Mouse (Mus musculus) large intestine, adult 2 months (tissue): ENCODE data around the gene Bub1b. TPM values are rescaled to one million over a fixed set of nuclear protein-coding genes. Genes with fewer than 3 reads are reported as not detected.
"Not testable (repeated sequence)": the region's sequence is repeated elsewhere in the genome, so short reads cannot be mapped to it uniquely, and the experiment has no call there.

Experiments
- DNase-seq: peaks from one replicate; pipeline ENCODE4 v3.0.0-alpha.2; 2012; ENCODE audit warnings: low read depth, low spot score
- WGBS: fragments of 180-500 bp; shearing (Covaris S2); methylation state at CpG from one replicate; pipeline ENCODE4 v1.1.7; 2018; 5-methylcytosine and 5-hydroxymethylcytosine counted together
- polyA plus RNA-seq: library from polyadenylated mRNA; depleted of rRNA; stranded (reverse); fragments of >200 nt; gene quantifications from 2 replicates; pipeline ENCODE4 v1.2.3, GENCODE M21; 2012

The Bub1b gene
- polyA plus RNA-seq, 1 experiment: 12.4 TPM

DNA sequence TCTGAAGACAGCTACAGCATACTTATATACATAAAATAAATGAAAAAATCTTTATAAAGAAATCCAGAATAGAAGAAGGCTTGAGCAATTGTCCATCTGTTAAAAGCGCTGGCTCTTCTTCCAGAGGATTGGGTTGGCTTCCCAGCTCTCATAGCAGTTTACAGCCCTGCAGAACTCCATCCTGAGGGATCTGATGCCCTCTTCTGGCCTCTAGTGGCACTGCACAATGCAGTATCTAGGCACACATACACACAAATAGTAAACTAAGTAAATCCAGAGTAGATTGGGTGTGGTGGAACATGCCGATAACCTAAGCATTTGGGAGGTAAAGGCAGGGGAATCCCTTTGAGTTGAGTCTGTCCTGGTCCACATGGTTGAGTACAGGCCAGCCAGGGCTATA lies 8.0 kb downstream of the Bub1b start:
- DNase-seq: no peak
- WGBS: 89% methylated on average over 2 of the region's 2 CpGs

DNA sequence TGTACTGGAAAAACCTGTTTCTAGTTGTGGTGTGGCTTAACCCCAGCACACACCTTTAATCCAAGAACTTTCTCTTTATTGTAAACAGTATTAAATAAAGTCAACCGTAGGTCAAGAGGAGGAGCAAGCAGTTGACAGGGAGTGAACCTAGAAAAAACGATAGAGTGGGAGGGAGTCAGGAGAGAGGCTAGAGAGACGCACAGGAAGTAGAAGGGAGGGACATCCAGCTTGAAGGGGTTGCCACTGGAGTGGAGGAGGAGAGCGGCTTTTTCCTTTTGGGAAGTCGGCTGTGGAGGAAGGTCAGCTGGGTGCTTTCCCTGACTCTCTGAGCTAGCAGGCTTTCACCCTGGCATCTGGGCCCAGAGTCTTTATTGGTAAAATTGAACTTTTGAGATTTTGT lies 9.0 kb downstream of the Bub1b start:
- WGBS: 70% methylated on average over 5 of the region's 5 CpGs
- no peak for DNase-seq

DNA sequence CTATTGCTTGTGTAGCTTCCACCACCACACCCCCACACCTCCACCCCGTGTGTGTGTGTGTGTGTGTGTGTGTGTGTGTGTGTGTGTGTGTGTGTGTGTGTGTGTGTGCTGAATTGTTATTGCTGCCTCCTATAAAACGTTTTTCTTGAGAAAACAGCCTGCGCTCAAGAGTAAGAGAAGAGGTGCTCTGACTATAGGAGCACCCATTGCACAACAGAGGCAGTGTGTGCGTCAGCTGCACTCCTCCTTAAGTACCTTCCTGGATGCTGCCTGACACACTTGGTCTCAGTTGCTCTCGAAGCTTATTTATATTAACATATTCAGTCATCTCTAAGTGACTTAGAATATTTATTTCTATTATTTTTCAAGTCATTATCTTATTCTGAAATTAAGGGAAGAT lies 20.0 kb downstream of the Bub1b start:
- 70% methylated on average over 5 of the region's 5 CpGs for WGBS
- DNase-seq: no peak

DNA sequence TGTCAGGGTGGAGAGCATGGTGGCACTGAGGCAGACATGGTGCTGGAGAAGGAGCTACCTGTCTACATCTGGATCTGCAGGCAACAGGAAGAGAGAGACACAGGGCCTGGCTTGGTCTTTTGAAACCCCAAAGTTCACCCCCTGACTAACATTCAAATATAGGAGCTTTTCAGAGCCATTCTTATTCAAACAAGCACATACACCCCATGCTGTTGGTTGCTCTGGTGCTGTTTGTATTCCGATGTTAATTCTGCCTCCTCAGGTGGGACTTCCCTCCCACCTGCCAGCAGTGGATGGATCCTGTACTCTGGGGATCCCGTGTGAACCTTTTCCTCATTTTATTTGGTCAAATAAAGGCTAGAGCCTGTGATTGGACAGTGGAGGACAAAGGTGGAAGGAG lies 22.1 kb downstream of the Bub1b start:
- DNase-seq: no peak
- 66% methylated on average over 2 of the region's 2 CpGs for WGBS

DNA sequence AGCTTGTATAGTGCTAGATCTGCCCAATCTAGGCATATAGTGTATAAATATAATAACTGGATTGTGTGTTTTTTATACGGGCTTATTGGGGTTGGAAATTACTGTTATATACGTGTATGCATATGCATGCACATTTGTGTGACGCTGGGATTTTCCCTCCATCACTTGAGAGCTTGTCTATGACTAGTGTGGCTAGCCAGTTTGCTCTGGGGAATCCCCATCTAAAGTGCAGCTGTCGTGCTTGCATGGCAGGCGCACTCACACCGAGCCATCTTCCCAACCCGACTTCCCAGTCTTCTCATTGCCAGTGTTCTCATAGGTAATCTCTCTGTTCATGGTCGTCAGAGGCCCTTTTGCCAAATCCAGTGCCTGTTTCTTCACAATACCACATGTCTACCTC lies 22.6 kb downstream of the Bub1b start:
- no peak for DNase-seq
- WGBS: 74% methylated on average over 8 of the region's 8 CpGs

DNA sequence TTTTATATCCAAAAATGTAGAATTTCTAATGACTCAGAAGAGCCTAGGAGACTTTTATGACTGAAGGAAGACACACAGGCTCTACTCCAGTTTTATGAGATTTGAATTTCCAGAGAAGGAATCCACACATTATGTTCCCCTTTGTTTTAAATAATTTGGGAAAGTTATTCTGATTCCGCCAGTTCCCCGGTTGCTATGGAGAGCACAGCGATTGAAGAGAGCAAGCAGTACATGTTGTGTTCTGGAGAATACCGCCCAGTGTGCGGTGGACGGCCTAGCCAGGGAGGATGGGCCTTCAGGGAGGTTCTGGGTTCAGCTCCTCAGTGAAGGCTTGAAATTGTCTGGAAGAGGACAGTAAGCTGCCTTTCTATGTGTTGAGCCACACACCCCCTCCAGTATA lies 31.3 kb downstream of the Bub1b start:
- 87% methylated on average over 6 of the region's 6 CpGs for WGBS
- no peak for DNase-seq

DNA sequence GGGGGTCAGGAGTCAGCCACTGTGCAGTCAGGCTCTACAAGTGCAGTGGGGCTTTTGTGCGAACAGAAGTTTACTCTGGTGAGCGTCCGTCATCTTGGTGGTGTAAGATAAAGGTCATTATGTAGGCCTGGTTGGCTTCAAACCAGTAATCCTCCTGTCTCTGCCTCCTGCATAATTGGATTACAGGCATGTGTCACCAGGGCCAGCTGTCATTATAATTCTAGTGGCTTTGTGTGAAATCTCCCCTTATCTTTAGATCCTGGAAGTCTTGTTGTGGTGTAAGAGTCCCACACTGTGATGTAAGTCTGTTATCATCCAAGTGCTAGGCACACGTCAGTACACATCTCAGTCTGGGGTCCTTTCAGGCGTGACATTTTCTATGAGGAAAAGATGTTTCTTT lies 35.4 kb downstream of the Bub1b start:
- no peak for DNase-seq
- WGBS: 94% methylated on average over 5 of the region's 5 CpGs

DNA sequence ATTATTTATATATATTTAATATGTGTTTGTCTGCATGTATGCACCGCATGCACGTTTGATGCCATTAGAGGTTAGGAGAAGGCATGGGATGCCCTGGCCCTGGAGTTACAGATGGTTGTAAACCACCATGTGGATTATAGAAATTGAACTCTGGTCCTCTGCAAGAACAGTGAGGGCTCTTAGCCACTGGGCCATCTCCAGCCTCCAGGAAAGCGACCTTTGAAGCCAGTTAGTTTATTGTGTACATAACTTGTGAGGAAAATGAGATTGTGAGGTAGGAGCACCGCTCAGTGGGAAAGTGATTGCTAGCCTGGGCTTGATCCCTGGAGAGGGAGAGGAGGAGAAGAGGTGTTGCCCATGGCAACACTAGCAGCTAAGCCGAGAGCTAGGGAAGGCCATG lies 39.2 kb downstream of the Bub1b start:
- DNase-seq: peak; percentile 57
- WGBS: 31% methylated on average over 5 of the region's 5 CpGs

DNA sequence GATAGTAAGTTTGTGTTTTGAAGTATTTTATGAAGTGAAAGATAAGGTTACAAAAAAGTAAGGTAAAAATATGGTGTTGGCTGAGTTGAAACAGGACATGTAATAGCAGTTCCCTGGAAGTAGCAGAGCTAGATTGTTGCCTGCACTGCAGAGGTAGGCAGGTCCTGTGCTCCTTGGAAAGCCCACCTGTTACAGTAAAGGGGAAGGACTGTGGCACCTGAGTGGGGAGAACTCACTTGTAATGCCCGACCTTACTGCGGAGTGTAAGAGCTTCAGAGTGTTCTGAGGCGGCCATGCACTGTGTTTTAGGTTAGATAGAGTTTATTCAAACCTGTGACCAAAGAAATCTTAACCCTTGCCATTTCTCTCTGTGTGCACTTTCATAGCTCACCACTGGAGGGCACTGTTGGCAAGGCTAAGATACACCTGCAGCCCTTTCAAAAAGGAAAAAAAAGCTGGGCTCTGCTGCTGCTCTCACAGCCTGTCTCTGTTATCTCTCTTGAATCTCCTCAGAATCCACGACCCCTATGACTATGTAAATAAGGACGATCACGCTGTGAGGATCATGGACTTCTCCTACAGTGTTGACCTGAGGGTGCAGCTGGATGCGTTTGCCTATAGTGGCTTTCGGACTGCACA lies 40.0 kb downstream of the Bub1b start:
- 33% methylated on average over 8 of the region's 8 CpGs for WGBS
- DNase-seq: no peak

DNA sequence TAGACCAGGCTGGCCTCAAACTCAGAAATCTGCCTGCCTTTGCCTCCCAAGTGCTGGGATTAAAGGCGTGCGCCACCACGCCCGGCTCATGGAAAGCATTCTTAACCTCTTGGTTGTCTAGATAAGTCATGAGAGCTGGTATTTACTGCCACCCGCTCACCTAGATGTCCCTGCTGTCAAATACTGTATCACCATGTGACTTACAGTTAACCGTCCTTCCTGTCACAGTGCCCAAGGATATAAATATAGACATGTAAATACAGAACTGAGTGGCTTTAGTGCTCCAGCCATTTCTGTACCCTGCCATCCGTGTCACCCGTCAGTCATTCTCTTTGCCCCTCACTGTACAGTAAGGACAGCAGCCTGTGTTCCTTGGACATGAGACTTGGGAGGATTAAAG lies 40.7 kb downstream of the Bub1b start:
- no peak for DNase-seq
- 87% methylated on average over 8 of the region's 8 CpGs for WGBS

DNA sequence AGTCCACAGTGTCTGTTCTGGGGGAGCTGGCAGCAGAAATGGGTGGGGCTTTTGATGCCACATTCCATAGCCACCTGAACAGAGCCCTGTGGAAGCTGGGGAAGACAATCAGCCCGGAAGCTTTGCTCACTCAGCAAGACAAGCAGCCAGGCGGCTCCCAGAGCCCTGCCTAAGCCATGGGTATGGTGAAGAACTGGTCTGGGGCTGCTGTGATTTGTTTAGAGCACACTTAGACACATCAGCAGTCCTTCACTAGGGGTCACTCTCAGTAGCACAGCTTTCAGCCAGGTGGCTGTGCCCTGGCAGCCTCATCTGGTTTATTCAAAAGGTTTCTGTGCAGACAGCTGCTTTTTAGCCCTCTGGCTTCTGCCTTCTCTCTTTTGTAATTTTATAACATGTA lies 43.1 kb downstream of the Bub1b start:
- DNase-seq: no peak
- 56% methylated on average over 2 of the region's 2 CpGs for WGBS

DNA sequence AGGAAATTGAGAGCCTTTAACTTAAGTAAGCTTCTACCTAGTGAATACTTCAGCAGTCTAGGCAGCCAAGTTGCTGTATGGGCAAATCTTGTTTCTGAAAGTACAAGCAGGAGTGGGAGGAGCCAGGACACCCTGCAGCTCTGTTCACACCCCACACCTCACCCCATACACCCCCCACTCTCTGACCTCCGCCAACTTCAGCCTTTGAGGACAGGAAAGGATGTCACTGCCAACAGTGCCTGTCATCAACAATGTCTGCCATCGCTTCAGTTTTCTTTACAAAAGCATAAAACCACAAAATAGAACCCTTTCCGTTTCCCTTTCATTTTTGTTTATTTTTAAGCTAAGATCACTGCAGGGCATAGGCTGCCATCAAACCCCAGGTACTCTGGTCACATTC lies 44.4 kb downstream of the Bub1b start:
- no peak for DNase-seq
- WGBS: 77% methylated on average over 3 of the region's 3 CpGs

DNA sequence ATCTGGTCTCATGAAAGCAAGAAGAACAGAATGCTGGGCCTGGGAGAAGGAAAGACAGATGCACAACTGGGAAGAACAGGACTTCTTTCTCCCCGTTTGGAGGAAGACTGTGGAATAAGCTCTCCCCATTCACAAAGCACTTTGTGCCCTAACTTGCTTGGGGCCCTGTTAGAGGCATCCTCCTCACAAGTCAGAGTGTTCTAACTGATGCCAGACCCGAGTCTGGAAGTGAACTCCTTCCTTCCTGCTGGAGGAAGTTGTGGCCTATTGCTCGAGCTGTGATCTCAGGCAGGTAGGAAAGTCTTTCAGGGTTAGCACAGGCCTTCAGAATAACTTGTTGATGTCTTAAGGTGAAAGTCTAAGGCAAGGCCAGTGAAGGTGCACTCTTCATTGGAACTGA lies 44.9 kb downstream of the Bub1b start:
- no peak for DNase-seq
- 62% methylated on average over 3 of the region's 3 CpGs for WGBS

DNA sequence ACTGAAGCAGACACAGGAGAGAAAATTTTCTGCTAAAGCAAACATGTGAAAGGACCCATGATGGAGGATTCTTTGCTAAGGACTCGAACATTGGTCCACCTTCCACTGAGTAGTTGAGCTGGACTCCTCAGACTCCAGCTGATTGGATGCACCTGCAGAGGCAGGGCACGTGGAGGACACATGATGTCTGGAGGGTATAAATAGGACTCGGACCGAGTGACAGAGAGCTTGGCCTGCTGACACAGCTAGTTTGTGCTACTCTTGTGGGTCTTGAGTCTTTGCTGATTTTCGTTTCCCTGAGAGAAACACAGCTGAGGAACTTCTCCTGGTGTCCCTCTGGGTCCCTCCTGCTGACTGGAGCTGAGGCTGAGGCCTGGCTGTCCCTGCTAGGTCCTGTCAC lies 48.7 kb downstream of the Bub1b start:
- DNase-seq: no peak
- 89% methylated on average over 5 of the region's 5 CpGs for WGBS

DNA sequence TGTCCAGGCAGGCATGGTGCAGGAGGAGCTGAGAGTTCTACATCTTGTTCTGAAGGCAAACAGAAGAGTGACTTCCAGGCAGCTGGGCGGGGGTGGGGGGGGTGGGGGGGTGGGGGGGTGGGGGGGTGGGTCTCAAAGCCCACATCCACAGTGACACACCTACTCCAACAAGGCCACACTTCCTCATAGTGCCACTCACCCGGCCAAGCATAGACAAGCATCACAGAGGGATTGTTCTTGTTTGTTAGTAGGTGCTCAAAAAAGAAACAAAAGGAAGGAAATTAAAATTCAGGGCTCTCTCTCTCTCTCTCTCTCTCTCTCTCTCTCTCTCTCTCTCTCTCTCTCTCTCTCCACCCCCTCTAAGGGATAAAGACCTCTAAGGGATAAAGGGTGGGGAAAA lies 52.7 kb downstream of the Bub1b start:
- 26% methylated on average over 2 of the region's 2 CpGs for WGBS
- not testable (repeated sequence) for DNase-seq

DNA sequence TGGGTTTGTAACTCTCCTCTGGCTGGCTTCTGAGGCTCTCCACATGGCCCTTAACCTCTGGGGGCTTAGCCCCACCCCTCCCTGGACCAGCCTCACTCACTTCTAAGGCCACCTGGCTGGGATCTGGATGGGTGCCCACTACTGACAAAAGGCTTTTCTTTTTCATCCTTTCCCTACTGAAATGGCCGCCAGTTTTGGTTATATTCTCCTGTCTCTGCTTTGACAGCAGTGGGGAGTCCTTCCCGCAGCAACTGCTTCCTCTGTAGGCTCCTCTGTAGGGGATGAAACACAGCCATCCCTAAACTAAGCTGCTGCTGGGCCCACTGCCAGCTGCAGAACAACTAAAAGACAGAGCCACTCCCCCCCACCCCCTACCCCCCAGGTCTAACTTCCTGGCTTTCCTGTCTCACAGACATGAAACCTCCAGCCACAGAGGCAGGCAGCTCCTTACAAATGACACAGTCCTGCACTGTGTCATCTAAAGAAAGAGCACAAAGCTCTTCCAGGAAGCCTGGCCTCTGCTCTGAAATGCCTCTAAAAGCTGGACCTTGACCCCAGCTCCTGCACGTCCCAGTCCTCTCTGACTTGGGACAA lies 58.8 kb downstream of the Bub1b start:
- WGBS: 11% methylated on average over 3 of the region's 3 CpGs
- DNase-seq: no peak

DNA sequence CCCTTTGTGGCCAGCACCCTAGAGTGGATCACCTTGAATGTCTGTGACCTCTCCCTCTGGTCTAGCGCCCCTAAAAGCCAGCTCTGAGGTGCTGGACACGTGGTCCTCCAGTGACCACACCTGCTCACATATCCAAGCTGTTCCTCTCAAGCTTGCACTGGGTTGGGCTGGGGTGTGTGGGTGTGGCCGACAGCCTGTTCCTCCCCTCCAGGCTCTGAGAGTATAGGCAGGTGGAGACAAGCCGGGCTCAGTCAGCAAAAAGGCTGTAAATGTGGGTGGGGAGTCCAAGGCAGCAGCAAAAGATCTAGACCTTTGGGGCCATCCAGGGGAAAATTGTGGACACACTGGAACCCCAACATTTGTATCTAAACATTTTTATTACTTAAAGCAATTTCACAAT lies 60.4 kb downstream of the Bub1b start:
- WGBS: 17% methylated on average over 4 of the region's 4 CpGs
- peak; percentile 70 for DNase-seq

DNA sequence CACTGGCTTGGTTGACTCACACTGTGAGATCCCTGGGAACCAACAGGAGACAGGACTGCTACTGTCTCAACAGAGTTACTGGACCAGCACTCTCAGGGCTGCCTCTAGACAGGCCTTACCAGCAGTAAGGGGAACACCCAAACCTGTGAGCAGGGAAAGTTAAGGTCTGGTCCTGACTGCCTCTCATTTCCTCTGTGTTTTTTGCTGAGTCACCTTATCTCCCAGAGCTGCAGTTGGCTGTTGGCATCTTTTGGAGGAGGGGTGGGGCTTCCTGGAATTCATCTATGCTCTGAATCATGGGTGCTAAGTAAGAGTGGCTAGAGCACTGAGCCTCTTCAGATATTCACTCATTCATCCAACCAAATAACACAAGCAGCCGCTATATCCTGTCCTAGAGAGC lies 61.1 kb downstream of the Bub1b start:
- DNase-seq: no peak
- WGBS: 27% methylated on average over 1 of the region's 1 CpGs

DNA sequence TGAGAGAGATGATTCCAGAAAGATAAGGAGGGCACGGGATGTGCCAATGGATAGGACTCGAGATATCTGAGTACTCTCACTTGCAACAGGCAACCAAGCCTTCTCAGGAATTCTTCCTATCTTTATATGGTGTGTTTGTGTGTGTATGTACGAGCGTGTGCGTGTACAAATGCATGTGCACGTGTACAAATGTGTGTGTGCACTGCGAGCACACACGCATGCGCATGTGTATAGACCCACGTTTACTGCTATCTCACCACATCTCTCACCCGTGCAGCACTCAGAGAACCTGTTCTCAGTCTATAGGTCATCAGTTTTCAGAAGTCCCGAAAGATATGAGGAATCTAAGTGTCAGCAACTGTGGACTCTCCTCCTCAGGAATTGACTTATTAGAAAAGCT lies 61.5 kb downstream of the Bub1b start:
- WGBS: 69% methylated on average over 12 of the region's 12 CpGs
- DNase-seq: no peak

DNA sequence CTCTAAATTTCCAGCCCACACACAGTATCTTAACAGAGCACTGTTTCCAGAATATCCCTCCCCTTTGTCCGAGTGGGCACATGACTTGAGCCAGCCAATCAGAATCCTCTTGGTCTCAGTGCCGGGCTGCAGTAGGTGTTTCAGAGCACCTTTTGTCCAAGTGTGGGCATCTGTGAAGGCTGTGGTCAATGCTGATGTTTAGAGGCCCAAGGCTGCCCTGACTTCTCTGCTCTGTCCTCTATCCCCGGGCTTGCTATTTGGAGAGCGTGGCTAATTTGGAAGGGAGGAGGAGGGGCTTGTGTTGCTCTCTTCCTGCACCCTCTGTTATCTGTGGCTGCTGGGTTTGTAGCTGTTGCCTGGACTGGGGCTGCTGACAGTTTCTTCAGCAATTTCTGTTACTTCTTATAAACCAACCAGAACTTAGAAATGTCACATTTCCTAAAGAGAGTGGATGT lies 62.0 kb downstream of the Bub1b start:
- WGBS: 5% methylated on average over 4 of the region's 4 CpGs
- DNase-seq: no peak

DNA sequence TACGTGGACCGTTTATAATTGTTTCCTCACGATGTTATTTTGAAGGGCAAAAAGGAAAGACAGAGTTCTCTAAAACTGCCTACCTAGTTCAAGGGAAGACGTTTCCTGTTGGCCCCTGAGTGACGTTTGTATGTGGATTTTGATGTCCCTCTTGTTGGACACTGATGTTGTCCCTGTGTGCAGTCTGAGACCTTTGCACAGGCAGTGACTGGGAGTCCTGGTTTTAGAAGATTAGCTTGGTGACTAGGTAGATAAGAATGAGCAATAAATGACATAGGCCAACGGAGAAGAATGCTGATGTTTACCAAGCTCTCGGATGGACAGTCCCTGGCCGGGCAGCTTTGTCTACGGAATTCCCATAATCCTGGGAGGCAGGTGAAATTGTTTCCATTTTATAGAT lies 63.9 kb downstream of the Bub1b start:
- DNase-seq: no peak
- 53% methylated on average over 9 of the region's 9 CpGs for WGBS
